Mouse (Mus musculus): ENCODE measurements around the gene Psmd13. TPM values are rescaled to one million over a fixed set of nuclear protein-coding genes. Genes with fewer than 3 reads are reported as not detected.
A peak's percentile ranks its signal among the peaks of the same experiment; 100 is the strongest.

Gene Psmd13
- polyA plus RNA-seq, 1 experiment = 201 TPM

DNA sequence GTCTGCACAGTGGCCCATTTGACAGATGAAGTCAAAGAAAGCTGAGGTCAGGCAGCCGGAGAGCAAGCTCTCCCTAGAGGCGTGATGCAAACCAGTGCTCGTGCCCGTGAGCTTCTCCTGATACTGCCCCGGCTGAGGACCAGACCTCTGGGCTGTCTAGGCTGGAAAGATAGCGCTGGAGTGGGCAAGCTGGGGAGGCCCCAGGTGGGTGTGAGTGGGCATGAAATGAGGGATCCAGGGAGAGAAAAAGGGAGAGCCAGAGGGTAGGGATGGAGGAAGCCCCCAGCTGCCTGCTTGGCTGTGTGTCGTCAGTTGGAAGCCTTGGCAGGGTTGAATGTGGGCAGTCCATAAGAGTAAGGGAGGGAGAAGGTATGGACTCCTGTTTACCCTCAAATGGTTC lies 62.5 kb downstream of the Psmd13 start:
- Histone ChIP-seq H3K27me3 (ENCODE audit: control insufficient read depth, insufficient read depth, insufficient read length) (no peaks in the 10 kb centered on the region), H3ac (ENCODE audit: control insufficient read depth, insufficient read length) (no peak overlapping the region), H3K4me2 (ENCODE audit: low read depth) (no peak overlapping the region), H3K36me3 (ENCODE audit: control insufficient read depth, insufficient read depth) (peaks cover 14% of the 10 kb centered on the region), H3K79me2 (ENCODE audit: control insufficient read depth, insufficient read depth) (no peaks in the 10 kb centered on the region), H3K4me3 (no peak overlapping the region)
- TF ChIP-seq POLR2AphosphoS2 (IDR thresholded peaks at IDR 0.05; ENCODE audit: insufficient read length, low read depth) = peak; percentile 15
- no peak for TF ChIP-seq E2F4 (IDR thresholded peaks at IDR 0.05; ENCODE audit: insufficient read depth)
- TF ChIP-seq MYOD1 (IDR thresholded peaks at IDR 0.05; ENCODE audit: control insufficient read depth in 1 of 3, insufficient read length in 2 of 3, low read depth in 2 of 3) = no peak
- TF ChIP-seq USF1 (IDR thresholded peaks at IDR 0.05; ENCODE audit: low read depth) = no peak

DNA sequence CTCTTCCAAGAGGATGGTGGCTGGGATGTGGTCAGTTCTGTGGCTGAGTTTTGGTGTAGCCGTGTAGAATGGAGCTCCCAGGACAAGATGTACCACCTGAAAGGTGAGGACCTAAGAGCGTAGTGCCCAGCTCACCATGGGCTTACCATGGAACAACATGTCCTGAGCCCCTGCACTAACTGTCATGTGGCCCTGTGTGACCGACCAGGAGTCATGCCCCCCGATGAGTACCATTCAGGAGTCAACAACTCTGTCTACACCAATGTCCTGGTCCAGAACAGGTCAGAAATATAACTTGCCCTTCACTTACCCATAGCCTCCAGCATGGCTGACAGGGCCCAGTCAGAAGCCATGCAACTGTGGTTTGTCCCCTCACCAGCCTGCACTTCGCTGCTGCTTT lies 63.5 kb downstream of the Psmd13 start:
- peaks cover 17% of the 10 kb centered on the region for H3K36me3 ChIP-seq (ENCODE audit: control insufficient read depth, insufficient read depth)
- H3K4me3 ChIP-seq = no peak overlapping the region
- H3K27me3 ChIP-seq (ENCODE audit: control insufficient read depth, insufficient read depth, insufficient read length) = no peaks in the 10 kb centered on the region
- H3ac ChIP-seq (ENCODE audit: control insufficient read depth, insufficient read length) = no peak overlapping the region
- TF ChIP-seq REST (IDR thresholded peaks at IDR 0.05; ENCODE audit: insufficient read depth, insufficient read length) (no peak), POLR2AphosphoS2 (IDR thresholded peaks at IDR 0.05; ENCODE audit: insufficient read length, low read depth) (peak; percentile 53), TCF12 (IDR thresholded peaks at IDR 0.05; ENCODE audit: insufficient read depth, poor library complexity, severe bottlenecking) (no peak), SRF (IDR thresholded peaks at IDR 0.05; ENCODE audit: control insufficient read depth, insufficient read length, low read depth) (no peak)
- H3K4me2 ChIP-seq (ENCODE audit: low read depth) = no peak overlapping the region
- no peaks in the 10 kb centered on the region for H3K79me2 ChIP-seq (ENCODE audit: control insufficient read depth, insufficient read depth)

DNA sequence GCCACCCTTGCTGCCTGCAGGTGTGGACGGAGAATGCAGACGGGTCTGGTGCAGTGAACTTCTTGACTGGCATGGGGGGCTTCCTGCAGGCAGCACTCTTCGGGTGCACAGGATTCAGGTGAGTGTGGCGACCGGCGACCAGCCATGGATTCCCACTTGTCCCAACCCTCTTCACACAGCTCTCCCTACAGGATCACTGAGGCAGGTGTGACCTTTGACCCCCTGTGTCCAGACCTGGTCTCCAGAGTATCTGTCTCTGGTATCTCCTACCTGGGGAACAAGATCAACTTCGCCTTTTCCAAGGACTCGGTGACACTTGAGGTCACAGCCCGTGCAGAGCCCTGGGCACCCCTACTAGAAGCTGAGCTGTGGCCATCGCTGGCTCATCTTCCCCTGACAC lies 64.5 kb downstream of the Psmd13 start:
- no peak overlapping the region for H3K4me2 ChIP-seq (ENCODE audit: low read depth)
- no peak overlapping the region for H3ac ChIP-seq (ENCODE audit: control insufficient read depth, insufficient read length)
- H3K27me3 ChIP-seq (ENCODE audit: control insufficient read depth, insufficient read depth, insufficient read length) = no peaks in the 10 kb centered on the region
- H3K4me3 ChIP-seq = no peak overlapping the region
- peaks cover 17% of the 10 kb centered on the region for H3K36me3 ChIP-seq (ENCODE audit: control insufficient read depth, insufficient read depth)
- TF ChIP-seq POLR2AphosphoS2 (IDR thresholded peaks at IDR 0.05; ENCODE audit: insufficient read length, low read depth) (no peak), MAX (IDR thresholded peaks at IDR 0.05; ENCODE audit: low read depth) (no peak), MYOG (IDR thresholded peaks at IDR 0.05; ENCODE audit: control insufficient read depth in 1 of 3, insufficient read depth in 1 of 3, insufficient read length in 2 of 3, low read depth in 2 of 3) (no peak), E2F4 (IDR thresholded peaks at IDR 0.05; ENCODE audit: insufficient read depth) (no peak), TCF3 (IDR thresholded peaks at IDR 0.05; ENCODE audit: insufficient read length, low read depth) (no peak), POLR2A (IDR thresholded peaks at IDR 0.05; ENCODE audit: insufficient read length, low read depth) (no peak), USF1 (IDR thresholded peaks at IDR 0.05; ENCODE audit: low read depth) (no peak), TCF12 (IDR thresholded peaks at IDR 0.05; ENCODE audit: insufficient read depth, poor library complexity, severe bottlenecking) (no peak), REST (IDR thresholded peaks at IDR 0.05; ENCODE audit: insufficient read depth, insufficient read length) (no peak), SRF (IDR thresholded peaks at IDR 0.05; ENCODE audit: control insufficient read depth, insufficient read length, low read depth) (no peak), MYOD1 (IDR thresholded peaks at IDR 0.05; ENCODE audit: control insufficient read depth in 1 of 3, insufficient read length in 2 of 3, low read depth in 2 of 3) (no peak), CEBPB (IDR thresholded peaks at IDR 0.05; ENCODE audit: insufficient read depth, poor library complexity, severe bottlenecking) (no peak)
- H3K79me2 ChIP-seq (ENCODE audit: control insufficient read depth, insufficient read depth) = no peaks in the 10 kb centered on the region

DNA sequence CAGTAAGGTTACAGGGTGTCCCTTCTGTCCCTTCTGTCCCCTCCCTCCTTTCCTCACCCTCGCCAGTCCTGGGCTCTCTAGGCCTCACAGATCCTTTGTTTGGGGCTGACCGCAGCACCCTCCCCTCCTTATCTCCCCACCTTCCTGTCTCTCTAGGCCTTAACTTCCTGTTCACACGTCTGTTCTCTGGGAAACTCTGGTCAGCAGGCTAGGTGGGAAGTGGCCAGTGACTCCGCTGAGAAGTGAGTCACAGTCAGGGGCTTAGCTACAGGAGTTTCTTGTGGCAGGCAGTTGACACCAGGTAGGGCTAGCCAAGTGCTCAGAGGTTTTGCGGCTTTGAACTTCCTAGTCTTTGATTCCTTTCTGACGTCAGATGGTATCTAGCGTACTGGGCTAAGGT lies 65.2 kb downstream of the Psmd13 start:
- Histone ChIP-seq H3K4me3 (no peak overlapping the region), H3K4me2 (ENCODE audit: low read depth) (no peak overlapping the region), H3ac (ENCODE audit: control insufficient read depth, insufficient read length) (no peak overlapping the region), H3K79me2 (ENCODE audit: control insufficient read depth, insufficient read depth) (no peaks in the 10 kb centered on the region), H3K27me3 (ENCODE audit: control insufficient read depth, insufficient read depth, insufficient read length) (no peaks in the 10 kb centered on the region), H3K36me3 (ENCODE audit: control insufficient read depth, insufficient read depth) (peaks cover 17% of the 10 kb centered on the region)
- TF ChIP-seq MYOD1 (IDR thresholded peaks at IDR 0.05; ENCODE audit: control insufficient read depth in 1 of 3, insufficient read length in 2 of 3, low read depth in 2 of 3) (no peak), MYOG (IDR thresholded peaks at IDR 0.05; ENCODE audit: control insufficient read depth in 1 of 3, insufficient read depth in 1 of 3, insufficient read length in 2 of 3, low read depth in 2 of 3) (no peak), POLR2AphosphoS2 (IDR thresholded peaks at IDR 0.05; ENCODE audit: insufficient read length, low read depth) (no peak), REST (IDR thresholded peaks at IDR 0.05; ENCODE audit: insufficient read depth, insufficient read length) (no peak), MAX (IDR thresholded peaks at IDR 0.05; ENCODE audit: low read depth) (no peak), SRF (IDR thresholded peaks at IDR 0.05; ENCODE audit: control insufficient read depth, insufficient read length, low read depth) (no peak), E2F4 (IDR thresholded peaks at IDR 0.05; ENCODE audit: insufficient read depth) (no peak), USF1 (IDR thresholded peaks at IDR 0.05; ENCODE audit: low read depth) (no peak), POLR2A (IDR thresholded peaks at IDR 0.05; ENCODE audit: insufficient read length, low read depth) (no peak), TCF3 (IDR thresholded peaks at IDR 0.05; ENCODE audit: insufficient read length, low read depth) (no peak), TCF12 (IDR thresholded peaks at IDR 0.05; ENCODE audit: insufficient read depth, poor library complexity, severe bottlenecking) (no peak), CEBPB (IDR thresholded peaks at IDR 0.05; ENCODE audit: insufficient read depth, poor library complexity, severe bottlenecking) (no peak)

DNA sequence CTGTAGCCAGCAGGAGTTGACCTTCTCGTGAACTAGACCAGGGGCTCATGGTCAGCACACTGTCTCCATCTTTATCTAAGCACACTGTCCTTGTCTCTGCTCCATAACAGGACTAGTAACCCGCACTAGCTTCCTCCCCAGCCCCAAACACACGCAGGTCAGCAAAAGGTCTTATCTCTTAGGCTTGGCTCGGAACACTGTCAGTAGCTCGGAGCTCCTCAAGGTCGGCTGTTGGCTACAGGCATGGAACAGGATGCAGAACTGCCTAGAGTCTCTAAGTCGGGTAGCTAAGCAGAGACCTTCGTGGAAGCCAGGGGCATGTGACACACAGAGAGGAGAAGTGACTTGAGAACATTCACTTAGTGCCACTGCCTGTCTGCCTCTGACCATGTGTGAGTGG lies 66.4 kb downstream of the Psmd13 start:
- Histone ChIP-seq H3K36me3 (ENCODE audit: control insufficient read depth, insufficient read depth) (peaks cover 20% of the 10 kb centered on the region), H3K79me2 (ENCODE audit: control insufficient read depth, insufficient read depth) (peaks cover 10% of the 10 kb centered on the region), H3K4me3 (no peak overlapping the region), H3K27me3 (ENCODE audit: control insufficient read depth, insufficient read depth, insufficient read length) (no peaks in the 10 kb centered on the region), H3K4me2 (ENCODE audit: low read depth) (no peak overlapping the region), H3ac (ENCODE audit: control insufficient read depth, insufficient read length) (no peak overlapping the region)
- TF ChIP-seq TCF3 (IDR thresholded peaks at IDR 0.05; ENCODE audit: insufficient read length, low read depth) (no peak), MAX (IDR thresholded peaks at IDR 0.05; ENCODE audit: low read depth) (no peak), TCF12 (IDR thresholded peaks at IDR 0.05; ENCODE audit: insufficient read depth, poor library complexity, severe bottlenecking) (no peak), MYOG (IDR thresholded peaks at IDR 0.05; ENCODE audit: control insufficient read depth in 1 of 3, insufficient read depth in 1 of 3, insufficient read length in 2 of 3, low read depth in 2 of 3) (no peak), USF1 (IDR thresholded peaks at IDR 0.05; ENCODE audit: low read depth) (no peak), SRF (IDR thresholded peaks at IDR 0.05; ENCODE audit: control insufficient read depth, insufficient read length, low read depth) (no peak), REST (IDR thresholded peaks at IDR 0.05; ENCODE audit: insufficient read depth, insufficient read length) (no peak), E2F4 (IDR thresholded peaks at IDR 0.05; ENCODE audit: insufficient read depth) (no peak), CEBPB (IDR thresholded peaks at IDR 0.05; ENCODE audit: insufficient read depth, poor library complexity, severe bottlenecking) (no peak), POLR2A (IDR thresholded peaks at IDR 0.05; ENCODE audit: insufficient read length, low read depth) (no peak), POLR2AphosphoS2 (IDR thresholded peaks at IDR 0.05; ENCODE audit: insufficient read length, low read depth) (no peak), MYOD1 (IDR thresholded peaks at IDR 0.05; ENCODE audit: control insufficient read depth in 1 of 3, insufficient read length in 2 of 3, low read depth in 2 of 3) (no peak)

Other genes with a start within 250 kb of the Psmd13 start
- not detected for gene Olfr53, start 235.5 kb upstream of the Psmd13 start, polyA plus RNA-seq (2012; fragmentation: generic; extraction: Trizol)
- gene Olfr539, start 222.0 kb upstream of the Psmd13 start, polyA plus RNA-seq (2012; fragmentation: generic; extraction: Trizol) = not detected
- gene Olfr45, start 200.0 kb upstream of the Psmd13 start, polyA plus RNA-seq (2012; fragmentation: generic; extraction: Trizol) = not detected
- not detected for gene Olfr541, start 184.7 kb upstream of the Psmd13 start, polyA plus RNA-seq (2012; fragmentation: generic; extraction: Trizol)
- not detected for gene Cyp2e1, start 118.2 kb upstream of the Psmd13 start, polyA plus RNA-seq (2012; fragmentation: generic; extraction: Trizol)
- gene Syce1, start 94.1 kb upstream of the Psmd13 start, polyA plus RNA-seq (2012; fragmentation: generic; extraction: Trizol) = not detected
- gene Zfp941, start 59.8 kb upstream of the Psmd13 start, polyA plus RNA-seq (2012; fragmentation: generic; extraction: Trizol) = 0.13 TPM
- 0.13 TPM for gene Urah, start 47.0 kb upstream of the Psmd13 start, polyA plus RNA-seq (2012; fragmentation: generic; extraction: Trizol)
- not detected for gene Scgb1c1, start 36.4 kb upstream of the Psmd13 start, polyA plus RNA-seq (2012; fragmentation: generic; extraction: Trizol)
- 0.07 TPM for gene Odf3, start 34.2 kb upstream of the Psmd13 start, polyA plus RNA-seq (2012; fragmentation: generic; extraction: Trizol)
- gene Gm45785, start 25.6 kb upstream of the Psmd13 start, polyA plus RNA-seq (2012; fragmentation: generic; extraction: Trizol) = not detected
- 123 TPM for gene Ric8a, start 25.0 kb upstream of the Psmd13 start, polyA plus RNA-seq (2012; fragmentation: generic; extraction: Trizol)
- 25.8 TPM for gene Bet1l, start 24.4 kb upstream of the Psmd13 start, polyA plus RNA-seq (2012; fragmentation: generic; extraction: Trizol)
- gene Sirt3, start 341 bp downstream of the Psmd13 start, polyA plus RNA-seq (2012; fragmentation: generic; extraction: Trizol) = 28.8 TPM
- 534 TPM for gene Cox8b, start 18.5 kb downstream of the Psmd13 start, polyA plus RNA-seq (2012; fragmentation: generic; extraction: Trizol)
- gene Nlrp6, start 38.9 kb downstream of the Psmd13 start, polyA plus RNA-seq (2012; fragmentation: generic; extraction: Trizol) = 0.01 TPM
- 11.6 TPM for gene Pgghg, start 59.4 kb downstream of the Psmd13 start, polyA plus RNA-seq (2012; fragmentation: generic; extraction: Trizol)
- gene Ifitm5, start 68.3 kb downstream of the Psmd13 start, polyA plus RNA-seq (2012; fragmentation: generic; extraction: Trizol) = 0.47 TPM
- 0.12 TPM for gene Gm45717, start 74.0 kb downstream of the Psmd13 start, polyA plus RNA-seq (2012; fragmentation: generic; extraction: Trizol)
- gene Ifitm2, start 74.0 kb downstream of the Psmd13 start, polyA plus RNA-seq (2012; fragmentation: generic; extraction: Trizol) = 493 TPM
- gene Ifitm1, start 85.3 kb downstream of the Psmd13 start, polyA plus RNA-seq (2012; fragmentation: generic; extraction: Trizol) = 19.9 TPM
- gene Ifitm3, start 128.8 kb downstream of the Psmd13 start, polyA plus RNA-seq (2012; fragmentation: generic; extraction: Trizol) = 1,312 TPM
- gene Ifitm6, start 136.0 kb downstream of the Psmd13 start, polyA plus RNA-seq (2012; fragmentation: generic; extraction: Trizol) = 4.4 TPM
- gene Gm17387, start 147.2 kb downstream of the Psmd13 start, polyA plus RNA-seq (2012; fragmentation: generic; extraction: Trizol) = not detected
- gene B4galnt4, start 179.1 kb downstream of the Psmd13 start, polyA plus RNA-seq (2012; fragmentation: generic; extraction: Trizol) = 0.46 TPM
- 0.25 TPM for gene Pkp3, start 196.2 kb downstream of the Psmd13 start, polyA plus RNA-seq (2012; fragmentation: generic; extraction: Trizol)
- 4.8 TPM for gene Sigirr, start 218.6 kb downstream of the Psmd13 start, polyA plus RNA-seq (2012; fragmentation: generic; extraction: Trizol)
- gene Ano9, start 235.8 kb downstream of the Psmd13 start, polyA plus RNA-seq (2012; fragmentation: generic; extraction: Trizol) = not detected
- gene Ptdss2, start 240.4 kb downstream of the Psmd13 start, polyA plus RNA-seq (2012; fragmentation: generic; extraction: Trizol) = 28.0 TPM

Measured in myocyte (in vitro differentiated cells).